Comparison of ENCODE assay signal across 13 mouse cellular contexts in genomic region chr17:48451353-48451675, GRCm38 (mm10). TPM values are rescaled to one million over a fixed set of nuclear protein-coding genes. Genes with fewer than 3 reads are reported as not detected.
DNase-seq lines count a peak whose midpoint lies in the region; ATAC-seq and TF ChIP-seq lines count a peak whose summit lies in the region.
"Had no signal": no experiment of that assay in that cellular context is flagged by ENCODE, and none has a peak within 500 bp of the region (broad histone marks: within the 10 kb centered on the region; RNA-seq: fewer than 3 reads in every experiment).

TSS of gene Tspo2 (minus strand) at chr17:48451522.

- TF ChIP-seq POLR2A in lung, adult 2 months (IDR thresholded peaks at IDR 0.05; ENCODE audit: borderline replicate concordance, extremely low read depth, low read depth, low read length), result no peak

- H3K9ac ChIP-seq in lung, embryonic 15.5 days, result no peak within 1 kb of the TSS

- TF ChIP-seq CTCF in lung, adult 2 months (IDR thresholded peaks at IDR 0.05; ENCODE audit: insufficient read depth, low read length), result no peak

- H3K4me1 ChIP-seq in lung, embryonic 15.5 days, result 0 out of 2 replicates have a peak, but pooled peaks cover 3% of the 10 kb centered on the region
- no peaks in the 10 kb centered on the region for H3K4me1 ChIP-seq in lung, adult 2 months (ENCODE audit: control insufficient read depth, insufficient read depth, low read length)
- H3K4me1 ChIP-seq in limb, embryonic 10.5 days, result peaks cover 9% of the 10 kb centered on the region; the same call in 1 of the 2 replicates

- no peak for DNase-seq in lung, adult 2 months
- DNase-seq in c-Kit-positive CD71-positive TER-119-positive erythroid progenitor cells, embryonic 14.5 days (ENCODE audit: low spot score), result peak; percentile 78
- DNase-seq in limb, embryonic 10.5 days (ENCODE audit: low spot score), result no peak
- peak; percentile 76 to 81 for DNase-seq in spleen, postnatal 10 days (ENCODE audit: low spot score in 2 of 2)
- no peak for DNase-seq in ovary, postnatal 36 days (ENCODE audit: low spot score)
- DNase-seq in layer of hippocampus, postnatal 36 days, result no peak
- DNase-seq in natural killer cell, adult 2 months (ENCODE audit: low spot score in 2 of 2), result no peak
- DNase-seq: cerebellum, postnatal 36 days; kidney, adult 8-10 months had no signal

- no peak within 1 kb of the TSS for H3K4me2 ChIP-seq in lung, embryonic 15.5 days

- H3K27ac ChIP-seq in lung, embryonic 15.5 days, result no peak within 1 kb of the TSS
- peak within 1 kb of the TSS; percentile 4; the same call in 1 of the 2 replicates for H3K27ac ChIP-seq in limb, embryonic 10.5 days
- H3K27ac ChIP-seq: heart, embryonic 10.5 days; macrophage had no signal

- 48% methylated on average over 7 of the region's 7 CpGs for WGBS in lung, embryonic 15.5 days
- WGBS in lung, adult 2 months, result 66% methylated on average over 7 of the region's 7 CpGs
- 60% methylated on average over 7 of the region's 7 CpGs for WGBS in limb, embryonic 10.5 days

- no peaks in the 10 kb centered on the region for H3K36me3 ChIP-seq in lung, embryonic 15.5 days
- no peaks in the 10 kb centered on the region for H3K36me3 ChIP-seq in limb, embryonic 10.5 days
- H3K36me3 ChIP-seq: heart, embryonic 10.5 days had no signal

- peak; percentile 40; the same call in 1 of the 2 replicates for ATAC-seq in lung, embryonic 15.5 days (ENCODE audit: borderline replicate concordance, extremely low read depth, low FRiP score, low TSS enrichment)

- H3K9me3 ChIP-seq in lung, embryonic 15.5 days, result no peaks in the 10 kb centered on the region
- H3K9me3 ChIP-seq in limb, embryonic 10.5 days (replicated peaks), result no peaks in the 10 kb centered on the region
- H3K9me3 ChIP-seq: heart, embryonic 10.5 days had no signal

- no peaks in the 10 kb centered on the region for H3K27me3 ChIP-seq in lung, embryonic 15.5 days
- H3K27me3 ChIP-seq in limb, embryonic 10.5 days (ENCODE audit: low read depth, poor library complexity, severe bottlenecking), result peaks cover 3% of the 10 kb centered on the region; the same call in 1 of the 2 replicates

- no peak within 1 kb of the TSS for H3K4me3 ChIP-seq in lung, embryonic 15.5 days
- H3K4me3 ChIP-seq in lung, adult 2 months (replicated peaks; ENCODE audit: extremely low read depth, low read depth, low read length), result no peak within 1 kb of the TSS
- no peak within 1 kb of the TSS for H3K4me3 ChIP-seq in limb, embryonic 10.5 days
- H3K4me3 ChIP-seq: heart, embryonic 10.5 days had no signal

RNA-seq across cellular contexts. Expression of gene Tspo2, which starts in this region (rescaled TPM):
- polyA plus RNA-seq in lung, embryonic 15.5 days (2015; fragmentation: Nextera tagmentation; extraction: Ambion mirVana), result 3.6 and 3.8 TPM in 2 replicates
- polyA plus RNA-seq in lung, adult 2 months (2012; rRNA removed), result 0.24 and 1.3 TPM in 2 replicates
- polyA plus RNA-seq in limb, embryonic 10.5 days (2016; fragmentation: Nextera tagmentation; extraction: Ambion mirVana), result not detected in 2 replicates
- not detected for total RNA-seq in layer of hippocampus, postnatal 36 days (2021)
- total RNA-seq: left cerebral cortex, adult 8-10 months had no signal
- polyA plus RNA-seq: macrophage had no signal

Comparison
In these comparisons a context has a peak if more than half of its experiments do, and no peak if none do; other contexts are left out.
1. DNase-seq: peak in c-Kit-positive CD71-positive TER-119-positive erythroid progenitor cells, embryonic 14.5 days (single experiment) and spleen, postnatal 10 days (2 of 2); none in lung, adult 2 months (single experiment), limb, embryonic 10.5 days (single experiment), ovary, postnatal 36 days (single experiment), layer of hippocampus, postnatal 36 days (0 of 2) and natural killer cell, adult 2 months (0 of 2).